Mouse (Mus musculus) T-helper 17 cell (primary cell): ENCODE measurements at regions not wholly inside any gene's neighbourhood (a gene's known extent, or its start where the extent isn't known, plus 50 kb on each side); places are given as distances from the start of the nearest gene placed in this dataset.

Experiments
- in situ Hi-C, 2 experiments: fragments of 300-600 bp; cut with MboI, MseI; formaldehyde crosslinking; loops; 1 replicate in 1 of 2; 2 replicates in 1 of 2; pipeline ENCODE4 v1.15.1; 2025; ENCODE audit warnings: high pct_unique_total_duplicates in 2 of 2

DNA sequence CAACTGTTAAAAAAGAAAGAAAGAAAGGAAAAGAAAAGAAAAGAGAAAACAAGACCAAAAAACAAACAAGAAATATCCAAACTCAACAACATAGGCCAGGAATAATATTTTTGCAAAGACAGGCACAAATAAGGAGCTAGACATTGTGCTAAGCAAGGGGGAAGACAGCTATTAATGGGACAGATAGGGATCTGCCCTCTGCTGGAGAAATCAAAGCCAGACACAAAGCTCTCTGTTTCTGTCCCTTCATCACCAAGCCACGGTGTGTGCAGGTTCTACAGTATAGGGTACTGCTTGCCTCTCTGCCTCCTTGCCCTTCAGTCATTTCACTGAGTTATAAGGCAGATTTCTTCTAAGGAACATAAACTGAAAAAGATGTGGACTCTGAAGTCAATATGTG is 57.8 kb upstream of the Chchd3 start:
- in situ Hi-C loops, result loop anchor here in 1 of 2 experiments (25.0 kb wide), 1 partner anchor 806 kb away; no protein-coding TSS in a partner anchor

DNA sequence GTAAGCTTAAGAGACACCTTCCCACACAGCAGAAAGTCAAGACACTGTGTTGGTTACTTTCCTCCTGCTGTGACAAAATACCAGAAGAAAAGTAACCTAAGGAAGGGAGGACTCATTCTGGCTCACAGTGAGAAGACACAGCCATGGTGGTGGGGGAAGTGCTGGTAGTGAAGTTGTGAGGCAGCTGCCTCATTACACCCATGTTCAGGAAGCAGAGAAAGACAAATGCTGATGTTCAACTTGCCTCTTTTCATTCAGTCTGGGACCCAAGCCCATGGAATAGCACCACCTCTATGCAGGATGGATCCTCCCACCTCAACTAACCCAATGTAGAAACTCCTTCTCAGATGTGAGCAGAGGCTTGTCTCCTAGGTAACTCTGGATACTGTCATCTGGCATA is 60.5 kb upstream of the Chchd3 start:
- in situ Hi-C loops, result loop anchor here in 1 of 2 experiments (25.0 kb wide), 1 partner anchor 808 kb away; no protein-coding TSS in a partner anchor

DNA sequence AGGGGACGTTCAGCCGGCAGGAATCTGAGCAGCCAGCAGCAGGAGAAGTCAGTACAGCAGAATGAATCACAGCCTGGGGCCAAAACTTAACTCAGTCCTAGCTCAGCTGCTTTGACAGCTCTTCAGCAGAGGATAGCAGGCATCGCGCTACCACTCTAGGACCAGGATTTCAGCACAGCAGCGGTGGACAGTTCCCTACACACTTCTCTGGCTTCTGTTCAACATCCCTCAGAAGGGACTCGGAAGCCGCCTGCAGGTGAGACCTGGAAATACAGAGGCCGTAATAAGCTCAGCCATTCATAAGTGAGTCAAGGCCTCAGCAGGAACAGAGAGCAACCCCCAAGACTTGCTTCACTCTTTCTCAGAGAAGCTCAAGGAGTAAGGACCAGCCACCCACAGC is 66.5 kb upstream of the Chchd3 start:
- in situ Hi-C loops, result no loop called here

DNA sequence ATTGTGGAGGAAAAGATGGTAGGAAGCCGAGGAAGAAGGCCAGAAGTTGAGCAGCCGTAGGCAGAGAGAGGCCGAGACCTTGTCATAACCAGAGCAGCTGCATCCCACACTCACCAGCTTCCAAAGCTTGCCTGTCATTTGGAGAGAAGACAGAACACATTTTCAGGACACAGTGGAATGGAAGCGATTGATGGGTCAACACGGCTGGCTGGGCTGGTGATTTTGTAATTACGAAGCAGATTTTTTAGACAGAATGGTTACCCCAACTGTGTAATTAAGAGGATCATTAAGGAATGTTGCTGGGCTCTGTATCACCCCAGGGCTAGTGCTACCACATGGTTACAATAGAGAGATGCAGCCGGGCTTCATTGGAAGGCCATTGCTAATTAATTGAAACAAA is 76.8 kb upstream of the Chchd3 start:
- in situ Hi-C loops, result no loop called here

DNA sequence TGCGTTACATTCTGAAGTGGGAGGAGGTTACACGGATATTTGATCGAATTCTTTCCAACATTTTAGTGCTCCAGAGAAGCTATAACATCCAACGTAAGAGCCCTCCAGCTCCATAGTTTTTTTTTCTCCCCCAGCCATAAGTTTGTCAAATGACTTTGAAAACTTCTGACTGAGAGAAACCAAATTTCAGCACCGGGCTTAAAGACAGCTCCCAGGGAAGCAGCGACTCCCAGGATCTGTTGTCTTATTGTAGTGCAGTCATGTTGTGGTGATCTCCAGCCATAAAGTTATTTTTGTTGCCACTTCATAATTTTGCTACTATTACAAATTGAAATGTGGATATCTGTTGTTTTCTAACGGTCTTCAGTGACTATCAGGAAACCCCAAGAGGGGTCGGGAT is 77.8 kb upstream of the Chchd3 start:
- in situ Hi-C loops, result no loop called here

DNA sequence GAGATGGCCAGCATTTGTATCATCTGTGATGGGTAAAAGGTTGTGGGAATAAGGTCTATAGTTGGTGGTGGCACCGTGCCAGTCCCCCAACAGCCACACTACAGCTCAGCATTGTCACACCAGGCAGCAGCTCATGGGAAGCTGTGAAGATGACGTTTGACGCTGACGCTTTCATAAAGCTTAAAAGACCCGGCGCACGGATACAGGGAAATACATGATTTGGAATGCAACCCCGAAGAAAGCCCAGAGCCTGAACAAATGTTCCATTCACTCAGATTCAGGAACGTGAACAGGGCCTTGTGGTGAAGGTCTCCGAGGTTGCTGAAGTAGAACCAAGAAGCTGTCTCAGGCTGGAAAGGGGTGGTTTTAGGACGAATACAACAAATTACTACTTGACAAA is 82.4 kb upstream of the Exoc4 start:
- in situ Hi-C loops, result no loop called here

DNA sequence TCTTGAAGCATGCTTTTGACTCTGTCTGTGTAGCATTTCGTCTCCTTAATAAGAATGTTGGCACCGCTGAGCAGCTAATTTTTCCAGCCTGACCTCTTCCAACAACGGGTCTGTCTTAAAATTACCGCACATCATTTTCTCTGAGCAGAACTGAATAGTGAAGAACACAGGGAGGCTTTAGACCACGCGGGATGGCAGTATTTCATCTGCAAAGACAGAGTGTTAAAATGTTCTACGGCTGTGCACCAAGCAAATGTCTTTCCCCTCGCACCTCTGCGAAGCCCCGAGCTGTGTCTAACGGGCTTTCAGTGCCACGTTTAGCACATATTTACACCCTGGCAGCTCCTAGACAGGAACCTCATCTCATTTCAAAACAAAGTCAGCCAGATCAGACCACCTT is 75.3 kb upstream of the Exoc4 start:
- in situ Hi-C loops, result loop anchor here in 1 of 2 experiments (10.0 kb wide), 1 partner anchor 1239 kb away; no protein-coding TSS in a partner anchor

DNA sequence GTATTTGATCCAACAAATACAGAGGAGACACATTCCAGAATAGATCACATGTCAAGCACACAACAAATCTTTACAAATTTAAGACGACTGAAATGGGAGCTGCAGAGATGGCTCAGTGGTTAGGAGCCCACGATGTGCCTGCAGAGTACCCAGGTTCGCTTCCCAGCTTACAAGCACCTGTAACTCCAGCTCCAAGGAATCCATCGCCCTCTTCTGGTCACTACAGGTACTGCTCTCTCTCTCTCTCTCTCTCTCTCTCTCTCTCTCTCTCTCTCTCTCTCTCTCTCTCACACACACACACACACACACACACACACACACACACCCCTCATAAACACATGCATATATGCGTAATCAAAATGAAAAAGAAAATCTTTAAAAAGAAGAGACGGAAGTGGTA is 74.3 kb upstream of the Exoc4 start:
- in situ Hi-C loops, result loop anchor here (10.0 to 25.0 kb wide), 2 partner anchors 1237 to 1240 kb away; no protein-coding TSS in a partner anchor

DNA sequence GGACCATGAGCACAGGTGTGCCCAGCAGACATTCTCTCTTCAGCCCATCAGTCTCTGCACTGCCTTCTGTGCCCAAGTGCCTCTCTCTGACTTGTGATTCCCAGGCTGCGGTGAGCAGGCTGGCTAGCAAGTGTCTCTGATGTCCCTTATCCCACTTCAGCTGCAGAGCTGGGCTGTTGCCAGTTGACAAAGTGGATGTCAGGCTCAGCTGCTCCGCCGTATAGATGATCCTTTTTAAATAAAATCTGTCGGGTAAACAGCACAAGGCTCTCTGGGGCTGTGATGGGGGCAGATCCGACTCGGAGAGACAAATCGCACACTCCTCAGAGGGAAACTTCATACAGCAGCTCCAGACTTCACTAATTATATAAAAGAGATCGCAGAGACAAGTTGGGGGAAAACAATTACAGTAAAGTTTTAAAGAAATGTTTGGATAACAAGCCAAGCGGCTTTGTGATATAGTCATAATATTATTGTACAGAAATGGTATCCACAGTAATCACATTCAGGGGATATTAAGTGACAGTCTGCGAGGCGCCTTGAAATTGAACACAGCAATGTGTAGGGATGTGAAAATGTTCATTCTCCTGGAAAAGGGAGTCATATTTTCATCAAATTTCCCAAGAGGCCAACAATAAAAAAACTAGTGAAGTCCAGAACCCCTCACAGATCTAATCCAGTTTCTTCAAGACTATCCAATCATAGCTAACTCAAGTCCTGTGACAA is 59.2 kb upstream of the Exoc4 start:
- in situ Hi-C loops, result loop anchor here in 1 of 2 experiments (25.0 kb wide), 1 partner anchor 1252 kb away; no protein-coding TSS in a partner anchor

DNA sequence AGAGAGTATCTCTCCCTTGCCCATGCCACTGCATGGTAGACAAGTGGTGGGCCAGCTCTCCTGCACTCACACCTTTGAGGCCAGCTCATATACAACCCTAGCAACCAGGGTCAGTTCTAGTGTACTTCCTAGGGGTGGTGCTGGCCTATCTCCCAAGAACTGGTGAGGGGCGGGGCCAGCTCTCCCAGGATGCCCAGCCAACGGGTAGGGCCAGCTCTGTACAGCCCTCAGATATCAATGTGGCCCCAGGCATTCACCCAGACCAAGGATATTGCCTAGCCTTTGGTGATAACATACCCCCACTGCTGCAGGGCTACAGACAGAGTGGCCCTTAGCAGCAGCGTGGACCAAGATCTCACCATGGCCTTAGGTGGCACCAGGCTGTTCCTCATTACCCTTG is 55.1 kb upstream of the Exoc4 start:
- in situ Hi-C loops, result loop anchor here in 1 of 2 experiments (25.0 kb wide), 1 partner anchor 1257 kb away; no protein-coding TSS in a partner anchor
